Mouse (Mus musculus) MEL (cell line): ENCODE measurements at regions not wholly inside any gene's neighbourhood (a gene's known extent, or its start where the extent isn't known, plus 50 kb on each side); places are given as distances from the start of the nearest gene placed in this dataset.

Experiments
- DNase-seq: peaks from one replicate; pipeline ENCODE4 v3.0.0; 2011; ENCODE audit warnings: low read depth, low spot score
- H3K27ac ChIP-seq: 2 replicates; pipeline ENCODE4 v1.5.1; 2012; ENCODE audit warnings: low read depth, mild to moderate bottlenecking, control low read depth, low read length, moderate library complexity; ENCODE audit not compliant: control insufficient read depth
- H3K27me3 ChIP-seq, 2 experiments: fragments of 150-350 bp in 1 of 2; sonication (generic) in 1 of 2; 2 replicates each; pipeline ENCODE4 v1.6.1; 2012; ENCODE audit warnings: low read length in 2 of 2, mild to moderate bottlenecking in 2 of 2, improper control_type of control experiment in 1 of 2, moderate library complexity in 1 of 2; ENCODE audit not compliant: insufficient read depth in 2 of 2, control insufficient read depth in 1 of 2
- H3K36me3 ChIP-seq, 2 experiments: 2 replicates each; pipeline ENCODE4 v1.6.1; 2012 to 2014; ENCODE audit warnings: low read length in 2 of 2, improper control_type of control experiment in 1 of 2, inconsistent platforms in 1 of 2, mild to moderate bottlenecking in 1 of 2; ENCODE audit not compliant: insufficient read depth in 2 of 2, control insufficient read depth in 1 of 2
- H3K4me1 ChIP-seq, 2 experiments: fragments of 150-350 bp in 1 of 2; sonication (generic) in 1 of 2; 2 replicates each; pipeline ENCODE4 v1.6.1; 2012; ENCODE audit warnings: low read length in 2 of 2, improper control_type of control experiment in 1 of 2, mild to moderate bottlenecking in 1 of 2; ENCODE audit not compliant: insufficient read depth in 2 of 2, control insufficient read depth in 1 of 2
- H3K4me3 ChIP-seq, 2 experiments: fragments of 150-350 bp in 1 of 2; sonication (generic) in 1 of 2; 2 replicates each; pipeline ENCODE4 v1.5.1; 2012; ENCODE audit warnings: low read depth in 2 of 2, low read length in 2 of 2, mild to moderate bottlenecking in 2 of 2, moderate library complexity in 2 of 2, control low read depth in 1 of 2, improper control_type of control experiment in 1 of 2; ENCODE audit not compliant: control insufficient read depth in 1 of 2, insufficient read depth in 1 of 2
- H3K79me2 ChIP-seq: 2 replicates; pipeline ENCODE4 v1.6.1; 2012; ENCODE audit warnings: mild to moderate bottlenecking, low read length, moderate library complexity; ENCODE audit not compliant: control insufficient read depth, poor library complexity, insufficient read depth
- H3K9ac ChIP-seq: 2 replicates; pipeline ENCODE4 v1.6.1; 2012; ENCODE audit warnings: low read depth, mild to moderate bottlenecking, control low read depth, low read length, moderate library complexity; ENCODE audit not compliant: control insufficient read depth, poor library complexity, severe bottlenecking
- H3K9me3 ChIP-seq: fragments of 150-350 bp; sonication (generic); replicated peaks from 2 replicates; pipeline ENCODE4 v1.6.1; 2012; ENCODE audit warnings: mild to moderate bottlenecking, low read length, improper control_type of control experiment, moderate library complexity; ENCODE audit not compliant: insufficient read depth
- BHLHE40 ChIP-seq: IDR thresholded peaks from 2 replicates; pipeline ENCODE4 v1.6.1; 2012; ENCODE audit warnings: low read depth, mild to moderate bottlenecking, inconsistent platforms, low read length, improper control_type of control experiment, borderline replicate concordance
- ELF1 ChIP-seq: IDR thresholded peaks from 2 replicates; pipeline ENCODE4 v1.6.1; 2014; ENCODE audit warnings: low read depth, mild to moderate bottlenecking, inconsistent platforms, low read length, improper control_type of control experiment, moderate library complexity
- EP300 ChIP-seq, 2 experiments: IDR thresholded peaks; 2 replicates each; pipeline ENCODE4 v1.6.1; 2011; ENCODE audit warnings: improper control_type of control experiment in 2 of 2, low read length in 2 of 2, low read depth in 1 of 2, mild to moderate bottlenecking in 1 of 2
- ETS1 ChIP-seq: IDR thresholded peaks from 2 replicates; pipeline ENCODE4 v1.6.1; 2012; ENCODE audit warnings: low read depth, mild to moderate bottlenecking, inconsistent platforms, low read length, improper control_type of control experiment, moderate library complexity
- GABPA ChIP-seq: IDR thresholded peaks from 2 replicates; pipeline ENCODE4 v1.6.1; 2012; ENCODE audit warnings: low read depth, mild to moderate bottlenecking, inconsistent platforms, low read length, improper control_type of control experiment, moderate library complexity
- JUND ChIP-seq: IDR thresholded peaks from 2 replicates; pipeline ENCODE4 v1.6.1; 2011; ENCODE audit warnings: low read depth, mild to moderate bottlenecking, improper control_type of control experiment, low read length
- KAT2A ChIP-seq: conservative IDR thresholded peaks from 2 replicates; pipeline ENCODE4 v1.6.1; 2012; ENCODE audit warnings: low read depth, low read length, improper control_type of control experiment, inconsistent platforms
- MAFK ChIP-seq: IDR thresholded peaks from 2 replicates; pipeline ENCODE4 v1.6.1; 2011; ENCODE audit warnings: low read depth, mild to moderate bottlenecking, low read length, improper control_type of control experiment, borderline replicate concordance
- MYB ChIP-seq: IDR thresholded peaks from 2 replicates; pipeline ENCODE4 v1.6.1; 2011; ENCODE audit warnings: mild to moderate bottlenecking, low read depth, low read length, improper control_type of control experiment
- NELFE ChIP-seq: IDR thresholded peaks from 2 replicates; pipeline ENCODE4 v1.6.1; 2011; ENCODE audit warnings: low read depth, low read length, improper control_type of control experiment
- NRF1 ChIP-seq: IDR thresholded peaks from 2 replicates; pipeline ENCODE4 v1.6.1; 2014; ENCODE audit warnings: low read depth, mild to moderate bottlenecking, inconsistent platforms, low read length, improper control_type of control experiment, moderate library complexity; ENCODE audit not compliant: poor library complexity, insufficient read depth, severe bottlenecking
- POLR2A ChIP-seq, 2 experiments: IDR thresholded peaks; 2 replicates each; pipeline ENCODE4 v1.6.1; 2011 to 2012; ENCODE audit warnings: low read length in 2 of 2, mild to moderate bottlenecking in 2 of 2, control low read depth in 1 of 2, improper control_type of control experiment in 1 of 2, low read depth in 1 of 2, moderate library complexity in 1 of 2; ENCODE audit not compliant: control insufficient read depth in 1 of 2, insufficient read depth in 1 of 2, poor library complexity in 1 of 2
- POLR2AphosphoS5 ChIP-seq: IDR thresholded peaks from 2 replicates; pipeline ENCODE4 v1.6.1; 2012; ENCODE audit warnings: low read depth, borderline replicate concordance, mild to moderate bottlenecking, inconsistent platforms, low read length, moderate library complexity, mixed read lengths
- RAD21 ChIP-seq: IDR thresholded peaks from 2 replicates; pipeline ENCODE4 v1.6.1; 2011; ENCODE audit warnings: mild to moderate bottlenecking, low read depth, low read length, improper control_type of control experiment
- SMC3 ChIP-seq: IDR thresholded peaks from 2 replicates; pipeline ENCODE4 v1.6.1; 2011; ENCODE audit warnings: low read depth, low read length, improper control_type of control experiment
- TAL1 ChIP-seq: IDR thresholded peaks from 2 replicates; pipeline ENCODE4 v1.6.1; 2012; ENCODE audit warnings: mild to moderate bottlenecking, inconsistent platforms, low read length, moderate library complexity, mixed read lengths
- TBP ChIP-seq: IDR thresholded peaks from 2 replicates; pipeline ENCODE4 v1.8.0; 2011; ENCODE audit warnings: low read depth, low read length, improper control_type of control experiment
- UBTF ChIP-seq: IDR thresholded peaks from 2 replicates; pipeline ENCODE4 v1.6.1; 2012; ENCODE audit warnings: low read depth, mild to moderate bottlenecking, inconsistent platforms, low read length, improper control_type of control experiment, moderate library complexity, borderline replicate concordance; ENCODE audit not compliant: insufficient read depth
- USF2 ChIP-seq, 2 experiments: IDR thresholded peaks; 2 replicates each; pipeline ENCODE4 v1.6.1; 2011 to 2012; ENCODE audit warnings: improper control_type of control experiment in 2 of 2, low read length in 2 of 2, borderline replicate concordance in 1 of 2, inconsistent platforms in 1 of 2, low read depth in 1 of 2, mild to moderate bottlenecking in 1 of 2; ENCODE audit not compliant: insufficient read depth in 1 of 2
- ZC3H11A ChIP-seq: IDR thresholded peaks from 2 replicates; pipeline ENCODE4 v1.6.1; 2012; ENCODE audit warnings: low read depth, mild to moderate bottlenecking, inconsistent platforms, low read length, improper control_type of control experiment
- ZNF384 ChIP-seq: IDR thresholded peaks from 2 replicates; pipeline ENCODE4 v1.6.1; 2012; ENCODE audit warnings: low read depth, mild to moderate bottlenecking, inconsistent platforms, low read length, improper control_type of control experiment

DNA sequence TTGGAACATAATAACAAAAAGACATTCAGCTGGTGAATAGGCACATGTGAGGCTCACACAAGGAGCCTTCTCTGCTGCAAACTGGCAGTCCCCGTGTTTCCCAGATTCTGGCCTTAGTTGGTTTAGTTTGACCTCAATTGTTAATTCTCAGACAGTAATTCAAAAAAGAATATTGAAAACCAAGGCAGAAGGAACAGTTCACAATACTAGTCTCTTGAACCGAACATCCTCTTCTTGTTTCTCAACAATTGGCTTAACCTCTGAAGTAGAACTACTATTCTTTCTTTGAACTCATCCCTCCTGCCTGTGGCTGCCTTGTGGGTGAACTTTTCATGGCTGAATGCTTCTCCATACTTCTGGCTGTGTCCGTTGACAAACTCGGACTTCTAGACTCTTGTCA, 110.4 kb upstream of the Neil3 start:
- H3K79me2 ChIP-seq: no peaks in the 10 kb centered on the region
- H3K4me1 ChIP-seq: no peaks in the 10 kb centered on the region
- no peak overlapping the region for H3K27ac ChIP-seq
- no peaks in the 10 kb centered on the region for H3K27me3 ChIP-seq
- no peak overlapping the region for H3K4me3 ChIP-seq
- H3K9me3 ChIP-seq: no peaks in the 10 kb centered on the region
- H3K9ac ChIP-seq: no peak overlapping the region
- H3K36me3 ChIP-seq: no peaks in the 10 kb centered on the region
- no peak for TF ChIP-seq ETS1
- no peak for TF ChIP-seq NELFE
- no peak for TF ChIP-seq UBTF
- no peak for TF ChIP-seq MAFK
- no peak for TF ChIP-seq BHLHE40
- TF ChIP-seq TBP: no peak
- TF ChIP-seq RAD21: no peak
- TF ChIP-seq TAL1: no peak
- no peak for TF ChIP-seq POLR2A (IDR thresholded peaks at IDR 0.05; ENCODE audit: control insufficient read depth in 1 of 2, insufficient read depth in 1 of 2, low read depth in 1 of 2, low read length in 2 of 2, poor library complexity in 1 of 2)
- no peak for TF ChIP-seq KAT2A
- TF ChIP-seq MYB: no peak
- no peak for DNase-seq

DNA sequence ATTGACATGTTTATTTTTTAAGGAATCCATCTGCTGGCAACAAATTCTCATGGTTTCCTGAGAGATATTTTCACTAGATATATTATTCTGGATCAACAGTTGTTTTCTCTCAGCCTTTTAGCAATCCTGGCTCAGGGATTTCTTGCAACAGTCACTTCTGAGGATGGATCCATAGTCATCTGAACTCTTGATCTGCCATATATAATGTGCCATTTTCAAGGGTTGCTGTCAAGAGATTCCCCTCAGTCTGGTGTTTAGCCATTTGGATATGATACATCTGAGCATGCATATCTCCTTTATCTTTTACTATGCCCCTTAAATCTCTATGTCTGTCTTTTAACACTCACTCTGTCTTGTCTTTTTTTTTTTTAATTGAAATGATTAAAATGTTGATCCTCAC, 130.3 kb upstream of the Neil3 start:
- H3K9ac ChIP-seq: no peak overlapping the region
- no peak for TF ChIP-seq GABPA
- no peak for TF ChIP-seq EP300 (IDR thresholded peaks at IDR 0.05; ENCODE audit: low read depth in 1 of 2, low read length in 2 of 2)
- no peak for TF ChIP-seq NRF1
- TF ChIP-seq NELFE: no peak
- TF ChIP-seq BHLHE40: no peak
- no peak overlapping the region for H3K27ac ChIP-seq
- H3K4me1 ChIP-seq: no peaks in the 10 kb centered on the region
- no peaks in the 10 kb centered on the region for H3K27me3 ChIP-seq
- H3K4me3 ChIP-seq: no peak overlapping the region
- H3K79me2 ChIP-seq: no peaks in the 10 kb centered on the region
- no peak for DNase-seq
- no peaks in the 10 kb centered on the region for H3K36me3 ChIP-seq
- no peaks in the 10 kb centered on the region for H3K9me3 ChIP-seq

DNA sequence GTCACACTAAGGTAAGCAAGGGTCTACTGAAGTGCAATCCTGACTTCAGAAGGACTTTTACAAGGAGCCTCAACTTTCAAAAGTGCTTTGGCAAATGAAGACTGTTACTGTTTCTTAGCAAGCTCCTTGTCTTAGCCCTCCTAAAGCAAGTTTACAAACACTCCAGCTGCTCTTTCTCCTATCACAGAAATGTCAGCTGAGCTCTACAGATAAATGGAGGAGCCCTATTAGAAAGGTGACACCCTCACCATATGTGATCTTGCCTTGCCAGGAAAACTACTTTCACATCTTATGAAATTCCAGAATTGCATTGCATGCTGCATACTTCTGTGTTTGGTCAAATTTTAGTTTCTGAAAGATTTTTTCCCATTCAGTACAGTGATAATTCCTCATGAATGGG, 136.6 kb upstream of the Neil3 start:
- no peak for DNase-seq
- Histone ChIP-seq H3K9ac (no peak overlapping the region), H3K4me1 (no peaks in the 10 kb centered on the region), H3K79me2 (no peaks in the 10 kb centered on the region), H3K27me3 (no peaks in the 10 kb centered on the region), H3K4me3 (no peak overlapping the region), H3K27ac (no peak overlapping the region), H3K36me3 (no peaks in the 10 kb centered on the region), H3K9me3 (no peaks in the 10 kb centered on the region)
- no peak for TF ChIP-seq POLR2AphosphoS5
- TF ChIP-seq MYB: no peak
- TF ChIP-seq SMC3: no peak
- TF ChIP-seq ZNF384: no peak
- TF ChIP-seq ELF1: no peak
- TF ChIP-seq USF2 (IDR thresholded peaks at IDR 0.05; ENCODE audit: borderline replicate concordance in 1 of 2, insufficient read depth in 1 of 2, low read depth in 1 of 2, low read length in 2 of 2): no peak
- no peak for TF ChIP-seq GABPA
- no peak for TF ChIP-seq MAFK
- no peak for TF ChIP-seq POLR2A (IDR thresholded peaks at IDR 0.05; ENCODE audit: control insufficient read depth in 1 of 2, insufficient read depth in 1 of 2, low read depth in 1 of 2, low read length in 2 of 2, poor library complexity in 1 of 2)
- TF ChIP-seq JUND: no peak
- TF ChIP-seq ZC3H11A: no peak
- no peak for TF ChIP-seq NELFE
- no peak for TF ChIP-seq RAD21
